Mouse (Mus musculus) MEL (cell line): ENCODE measurements at regions not wholly inside any gene's neighbourhood (a gene's known extent, or its start where the extent isn't known, plus 50 kb on each side); places are given as distances from the start of the nearest gene placed in this dataset.
"Not testable (repeated sequence)": the region's sequence is repeated elsewhere in the genome, so short reads cannot be mapped to it uniquely, and the experiment has no call there.

Experiments used
- DNase-seq: peaks from one replicate; pipeline ENCODE4 v3.0.0; 2011; ENCODE audit warnings: low read depth, low spot score
- H3K27ac ChIP-seq: 2 replicates; pipeline ENCODE4 v1.5.1; 2012; ENCODE audit warnings: low read depth, mild to moderate bottlenecking, control low read depth, low read length, moderate library complexity; ENCODE audit not compliant: control insufficient read depth
- H3K27me3 ChIP-seq, 2 experiments: fragments of 150-350 bp in 1 of 2; sonication (generic) in 1 of 2; 2 replicates each; pipeline ENCODE4 v1.6.1; 2012; ENCODE audit warnings: low read length in 2 of 2, mild to moderate bottlenecking in 2 of 2, improper control_type of control experiment in 1 of 2, moderate library complexity in 1 of 2; ENCODE audit not compliant: insufficient read depth in 2 of 2, control insufficient read depth in 1 of 2
- H3K36me3 ChIP-seq, 2 experiments: 2 replicates each; pipeline ENCODE4 v1.6.1; 2012 to 2014; ENCODE audit warnings: low read length in 2 of 2, improper control_type of control experiment in 1 of 2, inconsistent platforms in 1 of 2, mild to moderate bottlenecking in 1 of 2; ENCODE audit not compliant: insufficient read depth in 2 of 2, control insufficient read depth in 1 of 2
- H3K4me1 ChIP-seq, 2 experiments: fragments of 150-350 bp in 1 of 2; sonication (generic) in 1 of 2; 2 replicates each; pipeline ENCODE4 v1.6.1; 2012; ENCODE audit warnings: low read length in 2 of 2, improper control_type of control experiment in 1 of 2, mild to moderate bottlenecking in 1 of 2; ENCODE audit not compliant: insufficient read depth in 2 of 2, control insufficient read depth in 1 of 2
- H3K4me3 ChIP-seq, 2 experiments: fragments of 150-350 bp in 1 of 2; sonication (generic) in 1 of 2; 2 replicates each; pipeline ENCODE4 v1.5.1; 2012; ENCODE audit warnings: low read depth in 2 of 2, low read length in 2 of 2, mild to moderate bottlenecking in 2 of 2, moderate library complexity in 2 of 2, control low read depth in 1 of 2, improper control_type of control experiment in 1 of 2; ENCODE audit not compliant: control insufficient read depth in 1 of 2, insufficient read depth in 1 of 2
- H3K79me2 ChIP-seq: 2 replicates; pipeline ENCODE4 v1.6.1; 2012; ENCODE audit warnings: mild to moderate bottlenecking, low read length, moderate library complexity; ENCODE audit not compliant: control insufficient read depth, poor library complexity, insufficient read depth
- H3K9ac ChIP-seq: 2 replicates; pipeline ENCODE4 v1.6.1; 2012; ENCODE audit warnings: low read depth, mild to moderate bottlenecking, control low read depth, low read length, moderate library complexity; ENCODE audit not compliant: control insufficient read depth, poor library complexity, severe bottlenecking
- H3K9me3 ChIP-seq: fragments of 150-350 bp; sonication (generic); replicated peaks from 2 replicates; pipeline ENCODE4 v1.6.1; 2012; ENCODE audit warnings: mild to moderate bottlenecking, low read length, improper control_type of control experiment, moderate library complexity; ENCODE audit not compliant: insufficient read depth
- BHLHE40 ChIP-seq: IDR thresholded peaks from 2 replicates; pipeline ENCODE4 v1.6.1; 2012; ENCODE audit warnings: low read depth, mild to moderate bottlenecking, inconsistent platforms, low read length, improper control_type of control experiment, borderline replicate concordance
- CTCF ChIP-seq, 3 experiments: IDR thresholded peaks in 2 of 3; conservative IDR thresholded peaks in 1 of 3; 2 replicates each; pipeline ENCODE4 v1.5.1; 2011 to 2012; ENCODE audit warnings: low read length in 3 of 3, low read depth in 2 of 3, mild to moderate bottlenecking in 2 of 3, improper control_type of control experiment in 1 of 3, inconsistent platforms in 1 of 3, mixed read lengths in 1 of 3, moderate library complexity in 1 of 3; ENCODE audit not compliant: control insufficient read depth in 1 of 3, insufficient read depth in 1 of 3, poor library complexity in 1 of 3, severe bottlenecking in 1 of 3
- EP300 ChIP-seq, 2 experiments: IDR thresholded peaks; 2 replicates each; pipeline ENCODE4 v1.6.1; 2011; ENCODE audit warnings: improper control_type of control experiment in 2 of 2, low read length in 2 of 2, low read depth in 1 of 2, mild to moderate bottlenecking in 1 of 2
- ETS1 ChIP-seq: IDR thresholded peaks from 2 replicates; pipeline ENCODE4 v1.6.1; 2012; ENCODE audit warnings: low read depth, mild to moderate bottlenecking, inconsistent platforms, low read length, improper control_type of control experiment, moderate library complexity
- GABPA ChIP-seq: IDR thresholded peaks from 2 replicates; pipeline ENCODE4 v1.6.1; 2012; ENCODE audit warnings: low read depth, mild to moderate bottlenecking, inconsistent platforms, low read length, improper control_type of control experiment, moderate library complexity
- GATA1 ChIP-seq: IDR thresholded peaks from 2 replicates; pipeline ENCODE4 v1.6.1; 2011; ENCODE audit warnings: low read depth, low read length, improper control_type of control experiment
- HCFC1 ChIP-seq: IDR thresholded peaks from 2 replicates; pipeline ENCODE4 v1.6.1; 2012; ENCODE audit warnings: low read depth, mild to moderate bottlenecking, inconsistent platforms, low read length, improper control_type of control experiment, moderate library complexity
- JUND ChIP-seq: IDR thresholded peaks from 2 replicates; pipeline ENCODE4 v1.6.1; 2011; ENCODE audit warnings: low read depth, mild to moderate bottlenecking, improper control_type of control experiment, low read length
- MAFK ChIP-seq: IDR thresholded peaks from 2 replicates; pipeline ENCODE4 v1.6.1; 2011; ENCODE audit warnings: low read depth, mild to moderate bottlenecking, low read length, improper control_type of control experiment, borderline replicate concordance
- MAX ChIP-seq: IDR thresholded peaks from 2 replicates; pipeline ENCODE4 v1.6.1; 2011; ENCODE audit warnings: low read length, improper control_type of control experiment
- MYB ChIP-seq: IDR thresholded peaks from 2 replicates; pipeline ENCODE4 v1.6.1; 2011; ENCODE audit warnings: mild to moderate bottlenecking, low read depth, low read length, improper control_type of control experiment
- MYC ChIP-seq: IDR thresholded peaks from 2 replicates; pipeline ENCODE4 v1.6.1; 2011; ENCODE audit warnings: low read depth, mild to moderate bottlenecking, low read length, improper control_type of control experiment, moderate library complexity
- NELFE ChIP-seq: IDR thresholded peaks from 2 replicates; pipeline ENCODE4 v1.6.1; 2011; ENCODE audit warnings: low read depth, low read length, improper control_type of control experiment
- NRF1 ChIP-seq: IDR thresholded peaks from 2 replicates; pipeline ENCODE4 v1.6.1; 2014; ENCODE audit warnings: low read depth, mild to moderate bottlenecking, inconsistent platforms, low read length, improper control_type of control experiment, moderate library complexity; ENCODE audit not compliant: poor library complexity, insufficient read depth, severe bottlenecking
- POLR2AphosphoS2 ChIP-seq: IDR thresholded peaks from 2 replicates; pipeline ENCODE4 v1.6.1; 2011; ENCODE audit warnings: low read length, improper control_type of control experiment
- SIN3A ChIP-seq: IDR thresholded peaks from 2 replicates; pipeline ENCODE4 v1.6.1; 2012; ENCODE audit warnings: low read length, improper control_type of control experiment, inconsistent platforms
- SMC3 ChIP-seq: IDR thresholded peaks from 2 replicates; pipeline ENCODE4 v1.6.1; 2011; ENCODE audit warnings: low read depth, low read length, improper control_type of control experiment
- TBP ChIP-seq: IDR thresholded peaks from 2 replicates; pipeline ENCODE4 v1.8.0; 2011; ENCODE audit warnings: low read depth, low read length, improper control_type of control experiment
- TCF12 ChIP-seq: IDR thresholded peaks from 2 replicates; pipeline ENCODE4 v1.6.1; 2014; ENCODE audit warnings: low read depth, mild to moderate bottlenecking, inconsistent platforms, low read length, improper control_type of control experiment, moderate library complexity
- UBTF ChIP-seq: IDR thresholded peaks from 2 replicates; pipeline ENCODE4 v1.6.1; 2012; ENCODE audit warnings: low read depth, mild to moderate bottlenecking, inconsistent platforms, low read length, improper control_type of control experiment, moderate library complexity, borderline replicate concordance; ENCODE audit not compliant: insufficient read depth
- USF2 ChIP-seq, 2 experiments: IDR thresholded peaks; 2 replicates each; pipeline ENCODE4 v1.6.1; 2011 to 2012; ENCODE audit warnings: improper control_type of control experiment in 2 of 2, low read length in 2 of 2, borderline replicate concordance in 1 of 2, inconsistent platforms in 1 of 2, low read depth in 1 of 2, mild to moderate bottlenecking in 1 of 2; ENCODE audit not compliant: insufficient read depth in 1 of 2
- ZKSCAN1 ChIP-seq: IDR thresholded peaks from 2 replicates; pipeline ENCODE4 v1.6.1; 2012; ENCODE audit warnings: low read depth, mild to moderate bottlenecking, inconsistent platforms, low read length, improper control_type of control experiment, moderate library complexity
- ZMIZ1 ChIP-seq: IDR thresholded peaks from 2 replicates; pipeline ENCODE4 v1.6.1; 2012; ENCODE audit warnings: low read depth, mild to moderate bottlenecking, inconsistent platforms, low read length, improper control_type of control experiment, moderate library complexity
- ZNF384 ChIP-seq: IDR thresholded peaks from 2 replicates; pipeline ENCODE4 v1.6.1; 2012; ENCODE audit warnings: low read depth, mild to moderate bottlenecking, inconsistent platforms, low read length, improper control_type of control experiment

DNA sequence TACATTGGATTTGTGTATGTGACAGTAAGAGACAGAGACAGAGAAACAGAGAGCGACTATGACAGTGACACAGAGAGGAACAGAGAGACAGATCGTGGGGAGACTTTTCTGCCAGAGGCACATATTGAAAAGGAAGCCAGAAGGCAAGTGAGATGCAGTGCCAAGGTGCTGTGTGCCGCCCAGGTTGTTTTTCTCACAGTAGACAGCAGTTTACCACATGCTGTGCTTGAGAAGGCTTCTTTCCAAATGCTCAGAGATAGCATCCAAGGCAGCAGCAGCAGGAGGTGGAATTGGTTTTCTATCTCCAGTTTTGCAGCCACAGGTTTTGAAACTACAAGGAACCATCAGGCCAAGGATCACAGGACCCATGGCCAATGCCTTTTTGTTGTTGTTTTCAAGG is 466.5 kb downstream of the Lrfn5 start:
- Histone ChIP-seq H3K79me2 (no peaks in the 10 kb centered on the region), H3K27ac (no peak overlapping the region), H3K9ac (no peak overlapping the region), H3K9me3 (no peaks in the 10 kb centered on the region), H3K27me3 (no peaks in the 10 kb centered on the region), H3K36me3 (no peaks in the 10 kb centered on the region), H3K4me1 (no peaks in the 10 kb centered on the region; a peak in 1 of 4 replicates), H3K4me3 (no peak overlapping the region)
- DNase-seq: no peak
- no peak for TF ChIP-seq TCF12
- TF ChIP-seq, all 39 proteins: peak for 0

DNA sequence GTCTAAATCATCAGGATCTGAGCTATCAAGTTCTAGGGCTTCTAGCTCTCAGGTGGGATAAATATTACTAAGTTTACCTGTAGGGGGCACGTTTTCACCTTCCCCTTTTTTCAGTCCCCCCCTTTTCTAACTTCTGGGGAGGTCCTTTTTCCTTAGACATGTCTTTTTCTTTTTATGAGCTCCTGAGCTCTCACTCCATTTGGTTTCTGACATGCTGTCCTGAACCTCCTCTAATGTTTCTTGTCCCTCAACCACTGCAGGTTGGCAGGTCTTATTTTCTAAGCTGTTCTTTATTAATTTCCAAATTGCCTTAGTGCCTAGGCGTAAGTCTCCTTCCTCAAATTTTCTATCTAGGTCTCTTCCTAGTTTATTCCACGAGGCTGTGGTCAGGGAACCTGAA is 470.9 kb downstream of the Lrfn5 start:
- Histone ChIP-seq H3K9ac (peak overlapping the region; percentile 77), H3K4me3 (peak overlapping the region; percentile 87 to 99), H3K27ac (peak overlapping the region; percentile 96)
- not testable (repeated sequence) for H3K4me1 ChIP-seq, H3K9me3 ChIP-seq, H3K27me3 ChIP-seq, H3K79me2 ChIP-seq, H3K36me3 ChIP-seq
- peak; percentile 69 for DNase-seq
- peak in 1 of 2 experiments; percentile 3; a peak in 1 of 4 replicates for TF ChIP-seq EP300 (IDR thresholded peaks at IDR 0.05; ENCODE audit: low read depth in 1 of 2, low read length in 2 of 2)
- TF ChIP-seq ETS1: peak; percentile 12; the same call in 1 of the 2 replicates
- peak in 1 of 3 experiments; percentile 3; a peak in 1 of 6 replicates for TF ChIP-seq CTCF (IDR thresholded peaks at IDR 0.05 in 2 of 3, conservative IDR thresholded peaks at IDR 0.05 in 1 of 3; ENCODE audit: control insufficient read depth in 1 of 3, insufficient read depth in 1 of 3, low read depth in 2 of 3, low read length in 3 of 3, poor library complexity in 1 of 3, severe bottlenecking in 1 of 3)
- TF ChIP-seq NELFE: 0 out of 2 replicates have a peak, but pooled peaks have one; percentile 24
- TF ChIP-seq, all 39 proteins: peak for 4; not testable (repeated sequence) for 35

DNA sequence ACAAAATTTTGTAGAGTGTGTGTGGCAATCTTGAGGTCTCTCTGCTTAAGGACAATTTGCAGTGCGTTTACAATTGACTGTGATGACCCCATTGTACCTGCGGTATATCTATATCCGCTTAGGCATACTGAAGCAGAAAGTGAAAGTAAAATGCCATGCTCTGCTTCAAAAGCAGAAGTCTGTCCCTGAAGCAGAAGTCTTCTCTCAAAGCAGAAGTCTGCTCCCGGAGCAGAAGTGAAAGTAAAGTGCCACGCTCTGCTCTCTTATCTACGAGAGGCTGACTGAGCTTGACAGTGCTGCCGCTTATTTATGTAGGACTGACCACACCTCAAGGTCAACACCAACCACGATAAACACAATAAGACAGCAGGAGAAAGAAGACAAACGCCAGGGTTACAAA is 471.3 kb downstream of the Lrfn5 start:
- H3K4me1 ChIP-seq: no peaks in the 10 kb centered on the region; a peak in 2 of 4 replicates
- peak overlapping the region; percentile 87 to 99 for H3K4me3 ChIP-seq
- peak; percentile 93 for DNase-seq
- H3K36me3 ChIP-seq: no peaks in the 10 kb centered on the region
- peak overlapping the region; percentile 96 for H3K27ac ChIP-seq
- no peaks in the 10 kb centered on the region; the same call in 1 of the 2 replicates for H3K79me2 ChIP-seq
- peak overlapping the region; percentile 81 for H3K9ac ChIP-seq
- no peaks in the 10 kb centered on the region for H3K27me3 ChIP-seq
- H3K9me3 ChIP-seq: no peaks in the 10 kb centered on the region
- TF ChIP-seq ZNF384: no peak
- peak; percentile 98 for TF ChIP-seq ETS1
- no peak for TF ChIP-seq JUND
- TF ChIP-seq NRF1: no peak
- no peak for TF ChIP-seq GABPA
- TF ChIP-seq BHLHE40: no peak
- no peak for TF ChIP-seq ZKSCAN1
- TF ChIP-seq NELFE: no peak
- TF ChIP-seq GATA1: peak; percentile 76
- no peak for TF ChIP-seq CTCF (IDR thresholded peaks at IDR 0.05 in 2 of 3, conservative IDR thresholded peaks at IDR 0.05 in 1 of 3; ENCODE audit: control insufficient read depth in 1 of 3, insufficient read depth in 1 of 3, low read depth in 2 of 3, low read length in 3 of 3, poor library complexity in 1 of 3, severe bottlenecking in 1 of 3)
- no peak for TF ChIP-seq UBTF
- peak; percentile 48; the same call in 1 of the 2 replicates for TF ChIP-seq HCFC1
- no peak for TF ChIP-seq MYB
- no peak for TF ChIP-seq MAFK
- peak; percentile 77 for TF ChIP-seq SIN3A
- peak; percentile 6 to 35; a peak in 1 of 4 replicates for TF ChIP-seq EP300 (IDR thresholded peaks at IDR 0.05; ENCODE audit: low read depth in 1 of 2, low read length in 2 of 2)
- TF ChIP-seq SMC3: peak; percentile 8; the same call in 1 of the 2 replicates
- TF ChIP-seq MYC: peak; percentile 88
- no peak for TF ChIP-seq USF2 (IDR thresholded peaks at IDR 0.05; ENCODE audit: borderline replicate concordance in 1 of 2, insufficient read depth in 1 of 2, low read depth in 1 of 2, low read length in 2 of 2)
- peak; percentile 75 for TF ChIP-seq MAX
- 0 out of 2 replicates have a peak, but pooled peaks have one; percentile 20 for TF ChIP-seq TBP
- TF ChIP-seq POLR2AphosphoS2: no peak
- no peak for TF ChIP-seq ZMIZ1
